Mouse (Mus musculus) hindbrain, embryonic 13.5 days (tissue): ENCODE results near the gene Slc46a3. TPM values are rescaled to one million over a fixed set of nuclear protein-coding genes. Genes with fewer than 3 reads are reported as not detected.

Experiments used
- ATAC-seq: fragments of 200-750 bp; cut with Nextera tagmentation; 2 replicates; pipeline ENCODE4 v1.8.0; 2017; ENCODE audit warnings: moderate TSS enrichment; ENCODE audit not compliant: low FRiP score
- H3K27ac ChIP-seq: fragments of 300-500 bp; sonication (generic); 2 replicates; pipeline ENCODE4 v1.5.1; 2015; ENCODE audit warnings: inconsistent platforms, mild to moderate bottlenecking, moderate library complexity
- H3K27me3 ChIP-seq: fragments of 300-500 bp; sonication (generic); 2 replicates; pipeline ENCODE4 v1.6.1; 2015; ENCODE audit warnings: mild to moderate bottlenecking, inconsistent platforms
- H3K36me3 ChIP-seq: fragments of 300-500 bp; sonication (generic); 2 replicates; pipeline ENCODE4 v1.6.1; 2015; ENCODE audit warnings: mild to moderate bottlenecking, inconsistent platforms
- H3K4me1 ChIP-seq: fragments of 300-500 bp; sonication (generic); replicated peaks from 2 replicates; pipeline ENCODE4 v1.6.1; 2015; ENCODE audit warnings: inconsistent platforms
- H3K4me2 ChIP-seq: fragments of 300-500 bp; sonication (generic); 2 replicates; pipeline ENCODE4 v1.6.1; 2015; ENCODE audit warnings: inconsistent platforms, mild to moderate bottlenecking, moderate library complexity
- H3K4me3 ChIP-seq: fragments of 300-500 bp; sonication (generic); 2 replicates; pipeline ENCODE4 v1.5.1; 2015; ENCODE audit warnings: mild to moderate bottlenecking, inconsistent platforms
- H3K9ac ChIP-seq: fragments of 300-500 bp; sonication (generic); 2 replicates; pipeline ENCODE4 v1.6.1; 2015; ENCODE audit warnings: mild to moderate bottlenecking, inconsistent platforms
- H3K9me3 ChIP-seq: fragments of 300-500 bp; sonication (generic); 2 replicates; pipeline ENCODE4 v1.6.1; 2016; ENCODE audit warnings: inconsistent platforms
- WGBS: fragments of 180-500 bp; shearing (Covaris S2); methylation state at CpG from one replicate; pipeline ENCODE4 v1.1.7; 2015; 5-methylcytosine and 5-hydroxymethylcytosine counted together
- polyA plus RNA-seq: library from polyadenylated mRNA; unstranded; fragments of >200 nt; fragmentation: Nextera tagmentation; extraction: Ambion mirVana; gene quantifications from 2 replicates; pipeline ENCODE4 v1.2.1, GENCODE M21; 2015

Slc46a3 gene
- 4.2 and 4.5 TPM in 2 replicates for polyA plus RNA-seq

GRCm38 (mm10) chr5:147894455-147895076, at the start of gene Slc46a3:
Slc46a3 (minus strand) TSS chr5:147894815.
- ATAC-seq: peak; percentile 99
- Histone ChIP-seq H3K27me3 (peaks cover 23% of the 10 kb centered on the region), H3K27ac (peak within 1 kb of the TSS; percentile 48; the same call in 1 of the 2 replicates), H3K9me3 (no peaks in the 10 kb centered on the region), H3K9ac (peak within 1 kb of the TSS; percentile 70), H3K4me3 (peak within 1 kb of the TSS; percentile 67), H3K4me1 (peaks cover 26% of the 10 kb centered on the region), H3K36me3 (no peaks in the 10 kb centered on the region), H3K4me2 (peak within 1 kb of the TSS; percentile 90)
- WGBS: under 1% methylated on average over 47 of the region's 47 CpGs

GRCm38 (mm10) chr5:147939226-147939625, 44.6 kb upstream of the Slc46a3 start:
- H3K4me3 ChIP-seq: no peak overlapping the region
- no peak overlapping the region for H3K9ac ChIP-seq
- H3K4me1 ChIP-seq: no peaks in the 10 kb centered on the region
- ATAC-seq: no peak
- H3K4me2 ChIP-seq: no peak overlapping the region
- 73% methylated on average over 5 of the region's 5 CpGs for WGBS
- peaks cover 3% of the 10 kb centered on the region; the same call in 1 of the 2 replicates for H3K9me3 ChIP-seq
- H3K36me3 ChIP-seq: no peaks in the 10 kb centered on the region
- no peak overlapping the region for H3K27ac ChIP-seq
- no peaks in the 10 kb centered on the region for H3K27me3 ChIP-seq

GRCm38 (mm10) chr5:147935096-147935495, 40.5 kb upstream of the Slc46a3 start:
- Histone ChIP-seq H3K36me3 (no peaks in the 10 kb centered on the region), H3K4me3 (no peak overlapping the region), H3K27me3 (no peaks in the 10 kb centered on the region), H3K27ac (no peak overlapping the region), H3K4me2 (no peak overlapping the region), H3K9me3 (peaks cover 3% of the 10 kb centered on the region; the same call in 1 of the 2 replicates), H3K4me1 (no peaks in the 10 kb centered on the region), H3K9ac (no peak overlapping the region)
- 93% methylated on average over 13 of the region's 13 CpGs for WGBS
- ATAC-seq: no peak

GRCm38 (mm10) chr5:147928668-147929497, 34.3 kb upstream of the Slc46a3 start:
- no peak overlapping the region for H3K9ac ChIP-seq
- no peaks in the 10 kb centered on the region for H3K27me3 ChIP-seq
- no peaks in the 10 kb centered on the region for H3K9me3 ChIP-seq
- no peaks in the 10 kb centered on the region for H3K36me3 ChIP-seq
- no peak overlapping the region for H3K27ac ChIP-seq
- H3K4me3 ChIP-seq: no peak overlapping the region
- H3K4me2 ChIP-seq: no peak overlapping the region
- ATAC-seq: no peak
- no peaks in the 10 kb centered on the region for H3K4me1 ChIP-seq
- 77% methylated on average over 7 of the region's 7 CpGs for WGBS

- ATAC-seq: no peak
- H3K4me2 ChIP-seq: no peak overlapping the region
- H3K27ac ChIP-seq: no peak overlapping the region
Observed at GRCm38 (mm10) chr5:147925935-147926604, 31.5 kb upstream of the Slc46a3 start.

GRCm38 (mm10) chr5:147924621-147925020, 30.0 kb upstream of the Slc46a3 start:
- no peak for ATAC-seq
- H3K36me3 ChIP-seq: no peaks in the 10 kb centered on the region
- H3K27ac ChIP-seq: no peak overlapping the region
- no peak overlapping the region for H3K4me2 ChIP-seq
- WGBS: 89% methylated on average over 5 of the region's 5 CpGs
- H3K4me3 ChIP-seq: no peak overlapping the region
- no peak overlapping the region for H3K9ac ChIP-seq
- H3K27me3 ChIP-seq: no peaks in the 10 kb centered on the region
- no peaks in the 10 kb centered on the region for H3K4me1 ChIP-seq
- no peaks in the 10 kb centered on the region for H3K9me3 ChIP-seq

More at GRCm38 (mm10) chr5:147925935-147926604, 31.5 kb upstream of the Slc46a3 start:
- H3K4me1 ChIP-seq: no peaks in the 10 kb centered on the region
- H3K9ac ChIP-seq: no peak overlapping the region
- no peaks in the 10 kb centered on the region for H3K9me3 ChIP-seq
- WGBS: 68% methylated on average over 15 of the region's 15 CpGs
- no peaks in the 10 kb centered on the region for H3K27me3 ChIP-seq
- H3K4me3 ChIP-seq: no peak overlapping the region
- no peaks in the 10 kb centered on the region for H3K36me3 ChIP-seq

GRCm38 (mm10) chr5:147918044-147918846, 23.6 kb upstream of the Slc46a3 start:
- 81% methylated on average over 17 of the region's 17 CpGs for WGBS
- H3K36me3 ChIP-seq: no peaks in the 10 kb centered on the region
- no peak overlapping the region for H3K9ac ChIP-seq
- H3K4me1 ChIP-seq: no peaks in the 10 kb centered on the region
- H3K27ac ChIP-seq: no peak overlapping the region
- H3K4me2 ChIP-seq: no peak overlapping the region
- no peaks in the 10 kb centered on the region for H3K9me3 ChIP-seq
- no peak for ATAC-seq
- H3K27me3 ChIP-seq: no peaks in the 10 kb centered on the region
- H3K4me3 ChIP-seq: no peak overlapping the region

- no peak overlapping the region for H3K4me3 ChIP-seq
- no peak for ATAC-seq
- WGBS: 92% methylated on average over 9 of the region's 9 CpGs
Observed at GRCm38 (mm10) chr5:147916171-147916570, 21.6 kb upstream of the Slc46a3 start.

GRCm38 (mm10) chr5:147915038-147915566, 20.5 kb upstream of the Slc46a3 start:
- WGBS: 58% methylated on average over 6 of the region's 6 CpGs
- Histone ChIP-seq H3K4me2 (no peak overlapping the region), H3K4me3 (no peak overlapping the region), H3K27me3 (no peaks in the 10 kb centered on the region), H3K27ac (no peak overlapping the region), H3K4me1 (no peaks in the 10 kb centered on the region), H3K9me3 (0 out of 2 replicates have a peak, but pooled peaks cover 3% of the 10 kb centered on the region), H3K36me3 (no peaks in the 10 kb centered on the region), H3K9ac (no peak overlapping the region)
- ATAC-seq: no peak

More at GRCm38 (mm10) chr5:147916171-147916570, 21.6 kb upstream of the Slc46a3 start:
- no peaks in the 10 kb centered on the region for H3K36me3 ChIP-seq
- H3K27me3 ChIP-seq: no peaks in the 10 kb centered on the region
- H3K9me3 ChIP-seq: no peaks in the 10 kb centered on the region
- H3K4me2 ChIP-seq: no peak overlapping the region
- H3K4me1 ChIP-seq: no peaks in the 10 kb centered on the region
- no peak overlapping the region for H3K27ac ChIP-seq
- no peak overlapping the region for H3K9ac ChIP-seq

- 0 out of 2 replicates have a peak, but pooled peaks cover 3% of the 10 kb centered on the region for H3K9me3 ChIP-seq
- no peak for ATAC-seq
- 51% methylated on average over 14 of the region's 14 CpGs for WGBS
- H3K4me3 ChIP-seq: no peak overlapping the region
- no peak overlapping the region for H3K27ac ChIP-seq
- no peaks in the 10 kb centered on the region for H3K36me3 ChIP-seq
- H3K4me2 ChIP-seq: no peak overlapping the region
- no peaks in the 10 kb centered on the region for H3K27me3 ChIP-seq
- H3K9ac ChIP-seq: no peak overlapping the region
- no peaks in the 10 kb centered on the region for H3K4me1 ChIP-seq
Observed at GRCm38 (mm10) chr5:147913241-147913842, 18.7 kb upstream of the Slc46a3 start.

- ATAC-seq: no peak
- H3K4me3 ChIP-seq: no peak overlapping the region
- H3K27ac ChIP-seq: no peak overlapping the region
- no peak overlapping the region for H3K9ac ChIP-seq
- H3K36me3 ChIP-seq: no peaks in the 10 kb centered on the region
- H3K4me2 ChIP-seq: no peak overlapping the region
- H3K4me1 ChIP-seq: no peaks in the 10 kb centered on the region
- 84% methylated on average over 5 of the region's 5 CpGs for WGBS
- no peaks in the 10 kb centered on the region for H3K27me3 ChIP-seq
- 0 out of 2 replicates have a peak, but pooled peaks cover 3% of the 10 kb centered on the region for H3K9me3 ChIP-seq
Observed at GRCm38 (mm10) chr5:147911744-147912143, 17.1 kb upstream of the Slc46a3 start.
